Mouse (Mus musculus): ENCODE results near the gene Nphs2. TPM values are rescaled to one million over a fixed set of nuclear protein-coding genes. Genes with fewer than 3 reads are reported as not detected.

Nphs2 gene
- polyA plus RNA-seq, 1 experiment from 2014 or later, result 0.15 TPM

GRCm38 (mm10) chr1:156340847-156341246, 30.3 kb downstream of the Nphs2 start:
- DNase-seq (ENCODE audit: low spot score) (no peak), ATAC-seq (ENCODE audit: low read depth) (no peak)
- Histone ChIP-seq H3K9ac (ENCODE audit: low read depth, low read length) (no peak overlapping the region), H3K4me3 (ENCODE audit: low read depth, low read length) (no peak overlapping the region), H3K4me1 (ENCODE audit: control insufficient read depth, insufficient read depth, low read length) (no peaks in the 10 kb centered on the region), H3K27me3 (replicated peaks; ENCODE audit: control insufficient read depth, insufficient read depth, low read length) (no peaks in the 10 kb centered on the region), H3K9me3 (ENCODE audit: control insufficient read depth, low read length) (0 out of 2 replicates have a peak, but pooled peaks cover 4% of the 10 kb centered on the region), H3K27ac (replicated peaks; ENCODE audit: low read depth, low read length) (no peak overlapping the region), H3K36me3 (ENCODE audit: control insufficient read depth, insufficient read depth, low read length) (no peaks in the 10 kb centered on the region), H3K4me2 (ENCODE audit: low read depth, low read length) (no peak overlapping the region)
- 74% methylated on average over 4 of the region's 4 CpGs for WGBS

- no peaks in the 10 kb centered on the region for H3K4me1 ChIP-seq (ENCODE audit: control insufficient read depth, insufficient read depth, low read length)
- H3K27me3 ChIP-seq (replicated peaks; ENCODE audit: control insufficient read depth, insufficient read depth, low read length), result no peaks in the 10 kb centered on the region
- 50% methylated on average over 4 of the region's 4 CpGs for WGBS
- ATAC-seq (ENCODE audit: low read depth), result no peak
- no peak overlapping the region for H3K4me3 ChIP-seq (ENCODE audit: low read depth, low read length)
- no peaks in the 10 kb centered on the region for H3K36me3 ChIP-seq (ENCODE audit: control insufficient read depth, insufficient read depth, low read length)
- H3K4me2 ChIP-seq (ENCODE audit: low read depth, low read length), result no peak overlapping the region
- no peak overlapping the region for H3K27ac ChIP-seq (replicated peaks; ENCODE audit: low read depth, low read length)
- no peak overlapping the region for H3K9ac ChIP-seq (ENCODE audit: low read depth, low read length)
- no peak for DNase-seq (ENCODE audit: low spot score)
- no peaks in the 10 kb centered on the region for H3K9me3 ChIP-seq (ENCODE audit: control insufficient read depth, low read length)
Measured at GRCm38 (mm10) chr1:156344433-156344832, 33.9 kb downstream of the Nphs2 start.

- 81% methylated on average over 4 of the region's 4 CpGs for WGBS
Measured at GRCm38 (mm10) chr1:156345633-156346032, 35.1 kb downstream of the Nphs2 start.

GRCm38 (mm10) chr1:156349031-156349430, 38.5 kb downstream of the Nphs2 start:
- Histone ChIP-seq H3K36me3 (ENCODE audit: control insufficient read depth, insufficient read depth, low read length) (no peaks in the 10 kb centered on the region), H3K27ac (replicated peaks; ENCODE audit: low read depth, low read length) (no peak overlapping the region), H3K4me2 (ENCODE audit: low read depth, low read length) (no peak overlapping the region), H3K9me3 (ENCODE audit: control insufficient read depth, low read length) (no peaks in the 10 kb centered on the region), H3K27me3 (replicated peaks; ENCODE audit: control insufficient read depth, insufficient read depth, low read length) (no peaks in the 10 kb centered on the region), H3K9ac (ENCODE audit: low read depth, low read length) (no peak overlapping the region), H3K4me3 (ENCODE audit: low read depth, low read length) (no peak overlapping the region), H3K4me1 (ENCODE audit: control insufficient read depth, insufficient read depth, low read length) (no peaks in the 10 kb centered on the region)
- 75% methylated on average over 4 of the region's 4 CpGs for whole genome bisulfite sequencing
- ATAC-seq (ENCODE audit: low read depth) (no peak), DNase-seq (ENCODE audit: low spot score) (no peak)

More at GRCm38 (mm10) chr1:156345633-156346032, 35.1 kb downstream of the Nphs2 start:
- ATAC-seq (ENCODE audit: low read depth) (no peak; the same call in 1 of the 2 replicates), DNase-seq (ENCODE audit: low spot score) (no peak)
- H3K9me3 ChIP-seq (ENCODE audit: control insufficient read depth, low read length), result no peaks in the 10 kb centered on the region
- no peak overlapping the region for H3K9ac ChIP-seq (ENCODE audit: low read depth, low read length)
- H3K4me1 ChIP-seq (ENCODE audit: control insufficient read depth, insufficient read depth, low read length), result no peaks in the 10 kb centered on the region
- no peaks in the 10 kb centered on the region for H3K36me3 ChIP-seq (ENCODE audit: control insufficient read depth, insufficient read depth, low read length)
- no peaks in the 10 kb centered on the region for H3K27me3 ChIP-seq (replicated peaks; ENCODE audit: control insufficient read depth, insufficient read depth, low read length)
- H3K4me2 ChIP-seq (ENCODE audit: low read depth, low read length), result no peak overlapping the region
- H3K27ac ChIP-seq (replicated peaks; ENCODE audit: low read depth, low read length), result no peak overlapping the region
- H3K4me3 ChIP-seq (ENCODE audit: low read depth, low read length), result no peak overlapping the region

GRCm38 (mm10) chr1:156350441-156350840, 39.9 kb downstream of the Nphs2 start:
- no peak overlapping the region for H3K4me3 ChIP-seq (ENCODE audit: low read depth, low read length)
- no peaks in the 10 kb centered on the region for H3K36me3 ChIP-seq (ENCODE audit: control insufficient read depth, insufficient read depth, low read length)
- ATAC-seq (ENCODE audit: low read depth) (no peak), DNase-seq (ENCODE audit: low spot score) (no peak)
- H3K9me3 ChIP-seq (ENCODE audit: control insufficient read depth, low read length), result no peaks in the 10 kb centered on the region
- no peak overlapping the region for H3K4me2 ChIP-seq (ENCODE audit: low read depth, low read length)
- no peaks in the 10 kb centered on the region for H3K4me1 ChIP-seq (ENCODE audit: control insufficient read depth, insufficient read depth, low read length)
- no peak overlapping the region for H3K9ac ChIP-seq (ENCODE audit: low read depth, low read length)
- H3K27ac ChIP-seq (replicated peaks; ENCODE audit: low read depth, low read length), result no peak overlapping the region
- no peaks in the 10 kb centered on the region for H3K27me3 ChIP-seq (replicated peaks; ENCODE audit: control insufficient read depth, insufficient read depth, low read length)
- WGBS, result 89% methylated on average over 4 of the region's 4 CpGs

GRCm38 (mm10) chr1:156352466-156352865, 41.9 kb downstream of the Nphs2 start:
- no peak overlapping the region for H3K4me3 ChIP-seq (ENCODE audit: low read depth, low read length)
- no peaks in the 10 kb centered on the region for H3K4me1 ChIP-seq (ENCODE audit: control insufficient read depth, insufficient read depth, low read length)
- ATAC-seq (ENCODE audit: low read depth), result no peak
- no peak for DNase-seq (ENCODE audit: low spot score)
- no peak overlapping the region for H3K4me2 ChIP-seq (ENCODE audit: low read depth, low read length)
- H3K9me3 ChIP-seq (ENCODE audit: control insufficient read depth, low read length), result no peaks in the 10 kb centered on the region
- 89% methylated on average over 2 of the region's 2 CpGs for WGBS
- H3K27me3 ChIP-seq (replicated peaks; ENCODE audit: control insufficient read depth, insufficient read depth, low read length), result no peaks in the 10 kb centered on the region
- H3K27ac ChIP-seq (replicated peaks; ENCODE audit: low read depth, low read length), result no peak overlapping the region
- no peaks in the 10 kb centered on the region for H3K36me3 ChIP-seq (ENCODE audit: control insufficient read depth, insufficient read depth, low read length)
- no peak overlapping the region for H3K9ac ChIP-seq (ENCODE audit: low read depth, low read length)

- no peaks in the 10 kb centered on the region for H3K4me1 ChIP-seq (ENCODE audit: control insufficient read depth, insufficient read depth, low read length)
- no peaks in the 10 kb centered on the region for H3K27me3 ChIP-seq (replicated peaks; ENCODE audit: control insufficient read depth, insufficient read depth, low read length)
- H3K9ac ChIP-seq (ENCODE audit: low read depth, low read length), result no peak within 1 kb of the TSS
- peaks cover 5% of the 10 kb centered on the region for H3K9me3 ChIP-seq (ENCODE audit: control insufficient read depth, low read length)
- no peak within 1 kb of the TSS for H3K4me3 ChIP-seq (ENCODE audit: low read depth, low read length)
- no peaks in the 10 kb centered on the region for H3K36me3 ChIP-seq (ENCODE audit: control insufficient read depth, insufficient read depth, low read length)
- DNase-seq (ENCODE audit: low spot score), result no peak
- WGBS, result 92% methylated on average over 8 of the region's 8 CpGs
- no peak within 1 kb of the TSS for H3K27ac ChIP-seq (replicated peaks; ENCODE audit: low read depth, low read length)
- ATAC-seq (ENCODE audit: low read depth), result no peak
- no peak within 1 kb of the TSS for H3K4me2 ChIP-seq (ENCODE audit: low read depth, low read length)
Measured at GRCm38 (mm10) chr1:156365740-156366139, 55.2 kb downstream of the Nphs2 start, which contains the start of gene Gm2000. TSS of gene Gm2000 (plus strand) at chr1:156366040.

Other genes starting within 250 kb of the Nphs2 start
- gene Fam163a, start 105.7 kb upstream of the Nphs2 start, polyA plus RNA-seq (2014; fragmentation: Nextera tagmentation; extraction: Ambion mirVana), result 0.64 and 0.92 TPM in 2 replicates
- 0.50 and 0.51 TPM in 2 replicates for gene Tdrd5, start 7.1 kb upstream of the Nphs2 start, polyA plus RNA-seq (2014; fragmentation: Nextera tagmentation; extraction: Ambion mirVana)
- gene Gm2000, start 55.3 kb downstream of the Nphs2 start, polyA plus RNA-seq (2014; fragmentation: Nextera tagmentation; extraction: Ambion mirVana), result 919 and 956 TPM in 2 replicates
- gene Axdnd1, start 110.4 kb downstream of the Nphs2 start, polyA plus RNA-seq (2014; fragmentation: Nextera tagmentation; extraction: Ambion mirVana), result 0.31 and 0.45 TPM in 2 replicates
- gene Soat1, start 163.6 kb downstream of the Nphs2 start, polyA plus RNA-seq (2014; fragmentation: Nextera tagmentation; extraction: Ambion mirVana), result 21.8 and 22.0 TPM in 2 replicates
- 0.57 and 0.98 TPM in 2 replicates for gene Gm10031, start 213.3 kb downstream of the Nphs2 start, polyA plus RNA-seq (2014; fragmentation: Nextera tagmentation; extraction: Ambion mirVana)
- gene Abl2, start 248.1 kb downstream of the Nphs2 start, polyA plus RNA-seq (2014; fragmentation: Nextera tagmentation; extraction: Ambion mirVana), result 5.4 and 5.5 TPM in 2 replicates

All from embryonic facial prominence, embryonic 14.5 days (tissue).